Mouse (Mus musculus) CD4-positive helper T cell, adult 2 months (primary cell): ENCODE results near the gene Arsb.

Experiments
- DNase-seq: peaks from one replicate; pipeline ENCODE4 v3.0.0-alpha.2; 2012; ENCODE audit warnings: low read depth, missing footprints, low spot score

Arsb gene

DNA sequence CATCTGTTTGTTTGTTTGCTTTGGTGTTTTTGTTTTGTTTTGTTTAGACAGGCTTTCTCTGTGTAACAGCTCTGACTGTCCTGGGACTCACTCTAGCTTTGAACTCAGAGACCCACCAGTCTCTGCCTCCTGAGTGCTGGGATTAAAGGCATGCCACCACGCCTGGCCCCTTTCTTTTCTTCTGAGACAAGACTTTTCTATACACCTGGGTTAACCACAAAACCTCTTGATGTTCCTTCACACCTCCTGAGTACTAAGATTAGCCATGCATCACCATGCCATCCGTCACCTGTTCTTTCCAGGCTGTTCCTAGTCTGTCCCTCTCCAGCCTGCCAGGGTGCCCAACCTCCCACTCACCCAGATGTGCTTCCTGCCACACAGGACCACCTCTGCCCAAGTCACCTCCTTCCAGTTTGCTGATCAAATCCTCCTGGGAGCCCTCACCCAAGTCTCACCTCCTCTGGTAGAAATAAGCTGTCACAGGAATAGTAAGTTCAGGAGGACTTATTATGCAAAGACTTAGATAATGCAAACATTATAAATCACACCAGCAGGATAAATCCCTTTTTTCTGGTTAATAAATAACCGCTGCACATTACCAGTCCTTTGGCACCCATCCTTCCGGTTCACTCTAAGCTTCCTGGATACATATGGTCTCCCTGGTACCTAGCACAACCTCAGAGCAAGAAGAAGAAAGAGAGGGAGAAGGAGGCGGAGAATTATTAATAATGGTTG lies 150.6 kb downstream of the Arsb start:
- peak; percentile 45 for DNase-seq

DNA sequence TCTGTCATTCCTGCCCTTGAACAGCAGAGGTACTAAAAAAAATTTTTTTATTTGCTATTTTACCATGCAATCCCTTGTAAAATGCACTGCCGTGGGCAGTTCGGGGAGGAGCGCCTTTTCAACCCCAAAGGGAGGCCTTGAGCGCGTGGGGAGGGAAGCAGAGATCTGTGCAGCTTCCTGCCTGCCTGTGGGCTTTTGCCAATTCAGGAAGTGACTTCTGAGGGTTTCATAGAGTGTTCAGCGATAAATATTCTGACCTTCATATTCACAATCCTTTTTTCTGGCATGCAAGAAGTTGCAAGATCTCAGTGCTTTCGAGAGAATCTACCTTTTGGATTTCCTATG lies 151.1 kb downstream of the Arsb start:
- peak; percentile 26 for DNase-seq

DNA sequence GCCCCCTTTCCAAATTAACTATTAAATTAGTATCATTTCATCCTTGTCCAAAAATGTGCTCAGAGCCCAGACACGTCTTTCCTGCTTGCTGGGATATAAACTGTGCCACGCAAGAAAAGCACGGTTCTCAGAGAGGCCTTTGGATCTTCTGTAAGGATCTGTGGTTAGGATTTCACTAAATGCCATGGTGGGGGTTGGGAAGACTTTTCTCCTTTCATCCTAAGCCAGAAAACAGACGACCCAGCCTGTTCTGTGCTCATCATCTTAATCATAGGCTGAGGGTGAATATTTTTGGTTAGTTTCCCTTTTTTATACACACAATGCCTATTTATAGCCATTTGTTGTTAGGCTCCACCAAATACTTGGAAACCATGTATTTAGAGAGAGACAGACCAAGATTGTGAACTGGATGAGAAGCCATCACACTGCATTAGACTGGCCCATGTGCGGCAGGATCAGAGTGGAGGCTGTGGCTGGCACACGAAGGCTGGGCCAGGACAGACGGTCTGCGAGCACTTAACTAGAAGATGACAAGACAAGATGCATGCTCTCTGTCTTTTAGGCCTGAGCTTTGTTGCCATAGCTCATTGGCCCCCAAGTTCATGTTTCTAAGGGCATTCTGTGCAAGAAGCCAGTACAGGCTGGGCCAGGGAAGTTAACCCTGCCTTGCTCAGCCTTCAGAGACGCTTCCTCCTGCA lies 153.5 kb downstream of the Arsb start:
- no peak for DNase-seq

DNA sequence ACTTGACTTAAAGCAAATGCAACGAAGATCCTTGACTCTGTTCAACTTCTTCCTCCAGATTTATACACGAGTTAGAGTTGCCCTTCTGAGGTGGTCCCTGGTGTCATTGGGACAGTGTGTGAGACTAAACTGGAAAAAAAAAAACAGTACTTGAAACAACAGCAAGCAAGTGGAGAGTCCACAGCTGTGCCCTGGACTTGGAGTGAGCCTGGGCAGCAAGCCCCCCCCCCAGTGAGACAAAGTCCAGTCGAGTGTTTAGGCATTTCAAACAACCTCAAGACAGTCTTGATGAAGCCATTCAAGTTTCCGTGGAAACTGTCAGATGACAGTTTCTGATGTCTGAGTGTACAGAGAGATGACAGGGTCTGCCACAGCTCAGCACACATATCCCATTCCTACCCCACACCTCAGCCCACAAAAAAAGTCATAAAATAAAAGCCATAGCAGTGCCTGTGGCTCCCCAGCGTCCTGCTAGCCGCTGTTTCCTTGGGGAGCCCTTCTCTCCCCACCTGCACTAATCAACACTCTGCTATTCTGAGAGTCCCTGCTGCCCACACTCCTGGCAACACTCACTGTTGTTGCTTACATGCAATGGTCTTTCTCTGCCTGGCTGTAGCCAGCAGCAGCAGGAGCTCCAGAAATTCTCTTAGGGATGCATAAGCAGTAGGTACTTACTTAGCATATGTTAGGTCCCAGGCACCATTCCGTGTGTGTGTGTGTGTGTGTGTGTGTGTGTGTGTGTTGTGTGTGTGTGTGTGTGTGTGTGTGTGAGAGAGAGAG lies 159.3 kb downstream of the Arsb start:
- DNase-seq = no peak

DNA sequence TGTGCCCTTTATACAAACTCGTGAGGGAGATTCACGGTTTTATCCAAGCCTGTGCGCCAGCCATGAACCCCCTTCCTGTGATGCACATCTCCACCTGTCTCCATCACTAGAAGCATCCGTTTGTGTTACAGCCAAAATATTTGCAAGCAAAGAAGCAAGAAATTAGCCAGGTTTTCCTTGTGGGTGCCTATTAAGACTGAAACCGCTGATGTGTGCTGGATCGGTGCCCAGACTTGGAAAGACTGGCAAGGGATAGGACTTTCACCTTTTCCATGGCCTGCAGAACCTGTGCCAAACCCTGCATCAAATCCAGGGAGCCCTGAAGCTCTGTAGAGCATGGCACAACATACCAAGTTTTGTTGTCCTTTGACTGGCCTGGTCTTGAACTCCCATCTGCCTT lies 165.0 kb downstream of the Arsb start:
- no peak for DNase-seq

DNA sequence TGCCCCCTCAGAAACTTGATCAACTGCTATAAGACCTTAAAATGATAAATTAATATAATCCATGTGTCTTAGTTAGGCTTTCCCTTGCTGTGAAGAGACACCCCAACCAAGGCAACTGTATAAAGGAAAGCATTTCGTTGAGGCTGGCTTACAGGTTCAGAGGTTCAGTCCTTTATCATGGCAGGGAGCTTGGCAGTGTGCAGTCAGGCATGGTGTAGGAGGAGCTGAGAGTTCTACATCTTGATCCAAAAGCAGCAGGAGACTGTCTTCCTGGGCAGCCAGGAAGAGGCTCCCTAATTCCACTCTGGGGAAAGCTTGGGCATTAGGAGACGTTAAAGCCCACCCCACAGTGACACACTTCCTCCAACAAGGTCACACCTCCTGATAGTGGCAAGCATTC lies 166.7 kb downstream of the Arsb start:
- no peak for DNase-seq

DNA sequence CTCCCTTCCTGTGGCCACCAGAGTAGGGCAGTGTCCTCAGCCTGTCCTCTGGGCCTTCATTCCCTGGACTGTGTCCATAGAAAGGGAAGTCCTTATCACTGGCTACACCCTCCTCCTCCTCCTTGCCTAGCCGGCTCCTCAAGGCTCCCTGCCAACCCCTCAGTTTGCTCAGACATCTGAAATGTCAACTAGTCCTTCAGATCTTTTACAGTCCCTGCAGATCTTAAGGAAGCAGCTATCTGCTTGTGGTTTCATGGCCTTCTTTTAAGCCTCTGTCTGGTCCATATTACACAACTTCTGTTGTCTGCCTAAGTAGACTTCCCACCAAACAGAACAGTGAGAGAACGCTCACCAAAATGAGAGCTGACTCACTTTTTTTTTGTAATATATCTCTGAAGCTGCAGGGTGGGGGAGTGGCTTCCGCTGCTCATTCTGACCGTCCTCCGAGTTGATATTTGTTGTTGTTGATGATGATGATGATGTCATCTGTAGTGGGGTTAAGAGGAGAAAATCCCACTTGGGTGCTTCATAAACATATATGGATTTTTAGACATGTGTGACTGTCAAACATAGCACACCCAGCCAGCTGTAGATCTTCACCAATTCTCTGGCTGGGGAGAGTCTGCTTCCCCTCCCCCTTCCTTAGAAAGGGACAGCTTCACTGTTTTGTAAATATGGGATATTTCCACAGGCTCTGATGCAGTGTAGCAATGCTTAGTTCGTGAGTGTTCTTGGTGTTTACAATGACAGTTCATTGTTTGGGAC lies 168.1 kb downstream of the Arsb start:
- peak; percentile 16 for DNase-seq

DNA sequence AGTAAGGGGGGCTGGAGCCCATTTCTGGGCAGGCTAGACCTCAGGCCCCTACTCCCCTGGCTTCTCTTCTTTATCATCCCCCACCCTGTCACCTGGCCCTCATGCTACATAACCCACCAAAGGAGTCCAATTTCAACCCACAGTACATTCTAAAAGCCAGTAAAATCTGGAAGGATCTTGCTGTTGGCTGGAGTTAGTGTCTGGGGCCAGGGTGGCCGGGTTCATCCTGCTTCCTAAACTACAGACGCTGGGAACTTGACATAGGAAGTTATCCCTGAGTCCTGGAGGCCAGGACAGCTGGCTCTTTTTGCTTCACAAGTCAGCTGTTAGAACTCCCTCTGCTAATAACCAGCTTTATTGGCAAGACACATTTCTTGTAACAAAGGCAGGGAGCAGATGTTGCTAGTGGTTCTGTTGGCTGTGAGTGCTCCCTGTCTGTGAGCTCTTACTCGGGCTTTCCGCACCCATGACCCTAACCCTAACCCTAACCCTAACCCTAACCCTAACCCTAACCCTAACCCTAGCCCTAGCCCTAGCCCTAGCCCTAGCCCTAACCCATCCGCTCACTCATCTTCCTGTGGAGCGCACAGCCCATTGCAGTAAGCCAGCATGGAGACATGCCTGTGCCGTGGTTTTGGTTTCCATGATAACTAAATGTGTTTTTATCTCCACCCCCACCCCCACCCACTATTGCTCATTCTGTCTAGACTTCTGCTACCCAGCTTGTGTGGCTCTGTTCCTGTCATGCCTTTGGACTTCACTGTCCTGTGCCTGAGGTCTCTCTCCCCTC lies 169.5 kb downstream of the Arsb start:
- DNase-seq = peak; percentile 9

DNA sequence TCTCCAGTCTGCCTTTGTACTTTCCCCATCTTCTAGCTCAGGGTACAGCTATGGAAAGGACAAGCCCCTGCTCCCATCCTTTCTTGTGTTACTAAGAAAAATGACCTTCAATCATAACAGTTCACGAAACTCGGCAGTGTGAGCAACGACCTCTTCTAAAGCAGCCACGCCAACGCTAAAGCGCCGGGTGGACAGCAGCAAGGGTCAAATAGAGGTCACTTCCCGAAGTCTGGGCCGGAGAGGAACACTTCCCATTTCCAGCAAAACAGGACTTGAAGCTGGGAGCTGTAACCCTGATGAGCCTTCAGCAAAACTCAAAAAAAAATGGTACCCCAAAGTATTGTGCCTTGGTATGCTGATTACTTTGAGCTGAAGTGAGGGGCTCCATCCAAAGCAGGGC lies 179.6 kb downstream of the Arsb start:
- no peak for DNase-seq

DNA sequence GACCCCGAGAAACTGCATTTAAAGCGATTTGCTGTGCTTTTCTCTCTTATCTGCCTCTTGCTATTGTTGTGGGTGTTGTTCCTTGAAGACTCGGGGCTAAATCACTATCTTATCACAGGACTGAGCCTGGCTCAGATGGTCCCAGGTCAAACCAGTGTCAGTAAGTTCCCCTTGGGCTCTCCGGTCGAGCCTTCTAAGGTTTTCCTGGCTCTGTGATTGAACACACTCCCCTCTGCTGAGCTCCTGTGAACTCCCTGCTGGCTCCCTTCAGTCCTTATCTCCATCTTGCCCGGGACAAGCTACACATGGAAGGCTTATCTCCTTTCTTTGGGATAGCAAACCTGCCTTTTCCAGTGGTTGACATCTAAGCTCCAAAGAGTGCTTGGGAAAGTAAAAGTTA lies 180.1 kb downstream of the Arsb start:
- DNase-seq = no peak

DNA sequence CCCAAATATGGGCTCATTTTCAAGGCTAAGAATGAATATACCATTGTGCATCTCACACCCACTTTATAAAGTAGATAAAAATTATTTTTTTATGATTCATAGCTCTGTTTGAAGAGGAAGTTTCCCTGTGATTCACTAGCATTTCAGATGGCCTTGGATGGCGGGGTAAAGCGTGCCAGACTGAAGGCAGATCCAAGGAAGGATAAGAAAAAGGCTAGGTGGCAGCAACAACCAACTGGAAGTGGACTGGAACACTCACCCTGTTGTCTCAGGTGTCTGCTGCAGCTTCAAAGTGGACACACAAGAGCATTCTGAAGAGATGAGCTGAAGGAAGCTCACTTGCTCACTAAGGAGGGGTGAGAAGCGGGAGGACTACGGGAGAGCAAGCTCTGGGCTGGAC lies 181.0 kb downstream of the Arsb start:
- no peak for DNase-seq

DNA sequence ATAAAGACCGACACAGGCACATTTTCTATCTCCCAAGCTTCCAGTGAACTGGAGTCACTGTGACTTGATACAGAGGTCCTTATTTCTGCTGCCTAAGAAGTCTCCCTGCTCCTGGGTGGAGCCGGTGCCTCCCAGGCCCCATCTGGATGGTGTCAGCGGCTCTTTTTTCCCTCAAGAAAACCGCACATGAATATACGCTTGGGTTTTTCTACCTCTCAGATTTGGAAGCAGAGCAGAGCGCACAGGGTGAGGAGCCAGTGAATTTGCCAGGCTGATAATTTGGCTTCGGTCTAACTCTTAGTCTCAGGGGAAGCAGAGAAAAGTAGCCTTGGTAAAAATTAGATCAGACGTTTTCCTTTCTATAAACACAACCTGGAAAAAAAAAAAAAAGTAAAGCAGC lies 186.5 kb downstream of the Arsb start:
- no peak for DNase-seq

DNA sequence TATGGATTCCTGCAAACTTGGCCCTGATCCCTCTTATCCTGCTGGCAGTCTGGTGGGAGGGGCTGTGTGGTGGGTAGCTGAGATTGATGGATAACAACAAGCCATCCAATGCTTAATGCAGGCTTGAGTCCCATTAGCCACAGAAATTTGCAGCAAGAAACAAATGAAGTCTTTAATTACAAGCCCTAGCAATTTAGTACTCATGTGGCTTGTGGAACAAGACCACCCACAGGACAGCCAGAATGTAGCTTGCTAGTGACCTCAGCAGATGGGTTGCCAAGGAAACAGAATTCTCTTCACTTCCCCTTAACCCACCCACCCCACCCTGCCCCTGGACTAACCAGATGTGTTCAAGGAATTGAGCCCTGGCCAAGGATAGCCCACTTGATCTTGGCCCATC lies 194.8 kb downstream of the Arsb start:
- no peak for DNase-seq

DNA sequence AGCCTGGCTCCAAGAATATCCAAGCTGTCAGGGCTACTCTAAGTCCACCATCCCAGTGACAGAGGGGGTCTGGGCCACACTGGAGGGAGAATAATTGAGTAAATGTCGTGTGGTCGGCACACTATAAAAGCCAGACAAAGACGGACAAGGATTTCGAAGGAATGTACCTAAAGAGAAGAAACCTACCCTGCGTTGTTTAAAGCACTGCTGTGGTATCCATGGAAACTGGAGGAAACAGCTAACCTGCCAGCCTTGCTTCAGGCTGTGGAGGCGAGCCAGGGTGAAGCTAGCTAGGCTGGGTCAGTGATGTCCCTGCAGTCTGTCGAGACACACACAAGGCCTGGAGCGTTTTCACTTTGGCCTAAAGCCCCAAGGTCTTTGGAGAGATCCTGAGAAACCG lies 195.7 kb downstream of the Arsb start:
- DNase-seq = no peak

DNA sequence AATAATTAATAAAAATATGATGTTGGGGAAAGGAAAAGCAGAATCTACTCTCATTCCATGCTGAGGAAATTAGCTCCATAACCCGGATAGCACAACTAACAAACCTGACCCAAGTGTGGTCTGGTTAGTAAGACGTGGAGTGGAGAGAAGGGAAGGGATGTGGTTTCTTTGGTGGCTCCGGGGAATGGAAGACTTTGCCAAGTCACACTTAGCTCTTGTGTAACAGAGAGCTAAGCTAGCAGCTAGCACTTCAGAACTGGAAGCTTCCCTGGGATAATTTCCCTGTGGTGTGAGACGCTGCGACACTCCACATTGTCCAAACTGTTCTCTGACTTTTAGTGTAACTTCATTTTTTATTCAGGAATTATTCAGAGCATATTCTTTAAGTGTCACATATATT lies 198.7 kb downstream of the Arsb start:
- DNase-seq = no peak

DNA sequence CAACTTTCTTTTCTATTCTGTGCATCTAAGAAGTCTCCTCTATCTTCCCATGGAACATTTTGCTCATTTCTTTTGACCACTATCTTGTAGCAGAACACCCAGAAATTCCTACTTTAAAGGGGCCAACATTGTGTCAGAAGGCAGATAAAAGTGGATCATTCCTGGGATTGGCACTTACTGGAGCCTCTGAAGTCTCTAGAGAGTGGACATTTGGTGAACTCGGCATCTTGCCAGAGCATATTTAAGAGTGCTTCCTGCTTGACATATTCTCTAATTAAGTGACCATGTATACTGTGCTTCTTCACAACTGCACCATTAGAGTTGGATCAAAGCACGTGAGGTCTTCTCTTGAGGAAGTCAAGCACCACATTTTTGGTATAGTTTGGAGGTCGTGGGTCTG lies 201.0 kb downstream of the Arsb start:
- DNase-seq = no peak

DNA sequence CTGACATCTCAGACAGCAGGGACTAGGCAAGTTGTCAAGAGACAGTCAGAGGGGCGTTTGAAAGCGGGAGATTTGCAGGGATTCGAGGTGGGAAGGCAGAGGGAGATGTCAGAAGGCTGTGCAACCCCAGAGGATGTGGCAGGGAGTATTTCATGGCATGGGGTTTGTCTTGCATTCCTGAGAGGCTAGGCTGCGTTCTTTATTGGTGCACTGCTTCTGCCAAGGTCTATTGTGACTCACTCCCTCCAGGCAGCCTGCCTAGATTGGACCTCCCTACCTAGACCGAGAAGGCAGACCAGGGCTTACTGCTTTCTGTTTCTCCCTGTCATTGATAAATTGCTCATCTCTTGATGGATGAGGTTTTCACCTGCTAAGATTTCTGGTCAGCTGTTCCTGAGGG lies 204.2 kb downstream of the Arsb start:
- DNase-seq = no peak

DNA sequence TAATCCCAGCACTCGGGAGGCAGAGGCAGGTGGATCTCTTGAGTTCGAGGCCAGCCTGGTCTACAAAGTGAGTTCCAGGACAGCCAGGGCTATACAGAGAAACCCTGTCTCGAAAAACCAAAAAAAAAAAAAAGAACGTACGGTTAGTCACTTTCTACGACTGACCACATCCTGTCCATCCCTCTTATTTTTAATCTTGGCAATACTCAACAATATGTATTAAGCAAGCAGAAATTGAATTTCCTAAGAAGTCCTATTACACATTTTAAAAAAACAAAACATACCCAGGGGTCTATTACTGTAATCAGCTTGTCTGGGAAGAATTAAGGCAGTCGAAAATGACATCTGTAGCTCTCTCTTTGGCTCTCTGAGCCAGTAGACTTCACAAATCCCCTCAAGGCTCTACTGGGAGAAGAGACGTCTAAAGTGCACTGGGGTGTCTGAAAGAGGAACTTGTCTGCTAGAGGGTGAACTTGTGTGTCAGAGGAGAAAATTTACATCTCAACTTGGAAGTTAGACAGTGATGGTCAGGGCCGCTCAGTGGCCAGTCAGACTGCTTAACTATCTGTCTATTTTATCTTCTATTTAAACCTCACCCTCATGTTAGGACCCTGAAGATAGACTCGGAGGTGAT lies 205.6 kb downstream of the Arsb start:
- DNase-seq = no peak

DNA sequence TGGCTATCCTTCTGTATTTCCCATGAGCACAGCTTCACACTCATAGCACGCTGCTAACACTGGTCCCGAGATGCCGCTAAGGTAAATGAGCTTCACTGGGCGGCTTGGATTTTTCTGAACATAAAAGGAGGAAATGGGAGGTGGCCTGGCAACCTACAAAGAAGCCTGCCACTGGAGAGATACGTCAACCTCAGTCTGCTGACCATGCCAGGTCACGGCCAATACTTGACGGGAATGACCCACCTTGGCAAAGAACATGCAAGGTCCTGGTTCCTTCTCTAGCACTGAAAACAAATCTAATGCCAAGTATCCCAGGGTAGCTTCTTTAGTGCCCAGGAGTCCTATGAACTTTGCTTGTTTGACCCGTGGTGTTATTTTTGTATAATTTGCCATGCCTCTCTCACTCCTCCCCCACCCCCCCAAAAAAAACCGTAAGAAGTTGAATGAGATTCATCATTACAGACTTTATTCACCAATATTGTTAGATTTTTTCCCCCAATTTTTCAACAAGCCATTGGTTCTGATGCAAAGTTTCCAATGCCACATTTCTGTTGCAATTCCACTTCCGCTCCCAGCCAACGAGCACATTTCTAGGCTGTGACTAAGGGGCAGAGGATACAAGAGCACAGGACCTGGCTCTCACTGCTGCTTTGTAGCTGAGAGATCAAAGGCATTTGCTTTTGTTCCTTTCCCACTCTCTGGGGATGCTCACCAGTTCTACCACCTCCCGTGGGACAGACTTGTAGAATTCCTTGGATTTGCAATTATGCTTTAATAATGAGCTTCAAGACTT lies 207.5 kb downstream of the Arsb start:
- no peak for DNase-seq

DNA sequence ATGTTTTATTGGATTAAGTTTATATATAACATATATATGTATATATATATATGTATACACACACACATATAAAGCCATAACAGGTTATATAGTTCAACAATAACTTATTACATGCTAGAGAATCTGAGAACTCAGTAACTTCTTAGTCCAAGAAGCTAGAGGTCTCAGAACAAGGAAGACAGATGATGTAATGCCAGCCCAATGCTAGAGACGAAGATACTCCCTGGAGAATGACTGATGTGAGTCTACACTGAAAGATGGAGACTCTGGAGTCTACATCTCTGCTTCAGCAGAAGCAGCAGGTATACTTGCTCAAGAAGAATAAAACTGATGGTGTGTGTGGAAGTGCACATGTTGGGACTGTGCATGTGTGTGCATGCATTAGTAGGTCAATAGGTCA lies 208.3 kb downstream of the Arsb start:
- DNase-seq = no peak
